Mouse (Mus musculus): ENCODE results near the gene Zwint.

GRCm38 (mm10) chr10:72616153-72616552, 38.5 kb upstream of the Zwint start:
- no peak for TF ChIP-seq POLR2A (IDR thresholded peaks at IDR 0.05; ENCODE audit: extremely low read depth, insufficient read depth, low read length)
- no peak for TF ChIP-seq CTCF (IDR thresholded peaks at IDR 0.05; ENCODE audit: low read depth, low read length)
